Mouse (Mus musculus): ENCODE measurements around the gene Ddo. TPM values are rescaled to one million over a fixed set of nuclear protein-coding genes. Genes with fewer than 3 reads are reported as not detected.
A peak's percentile ranks its signal among the peaks of the same experiment; 100 is the strongest.

Gene Ddo
- polyA plus RNA-seq, 1 experiment from 2014 or later: 10.6 TPM

GRCm38 (mm10) chr10:40665270-40665669, 35.5 kb downstream of the Ddo start:
- H3K4me1 ChIP-seq (replicated peaks): no peaks in the 10 kb centered on the region
- H3K4me3 ChIP-seq: no peak overlapping the region
- H3K27me3 ChIP-seq (replicated peaks): no peaks in the 10 kb centered on the region
- H3K36me3 ChIP-seq: no peaks in the 10 kb centered on the region
- no peak overlapping the region for H3K4me2 ChIP-seq
- no peak overlapping the region for H3K27ac ChIP-seq (ENCODE audit: poor library complexity, severe bottlenecking)
- ATAC-seq (ENCODE audit: insufficient number of reproducible peaks, low FRiP score): no peak
- no peak overlapping the region for H3K9ac ChIP-seq
- peaks cover 5% of the 10 kb centered on the region for H3K9me3 ChIP-seq (replicated peaks)
- WGBS: 75% methylated on average over 3 of the region's 3 CpGs

DNA sequence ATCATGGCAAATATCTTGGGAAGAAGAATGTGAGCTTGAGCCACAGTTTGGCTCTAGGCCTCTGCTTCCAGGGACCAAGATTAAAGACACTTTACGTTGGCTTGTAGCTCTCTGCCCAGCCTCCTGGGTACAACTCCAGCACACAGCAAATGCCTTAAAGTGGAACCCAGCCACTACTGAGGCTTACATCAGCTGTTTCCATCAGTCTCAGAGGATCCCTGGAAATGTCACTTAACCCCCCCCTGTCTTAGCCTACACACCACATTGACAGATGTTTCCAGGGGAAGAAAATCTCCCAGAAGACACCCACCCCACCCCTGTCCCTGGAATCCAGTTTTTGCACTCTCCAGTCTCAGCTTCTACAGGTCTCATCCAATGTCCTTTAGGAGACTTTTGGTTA, 37.1 kb downstream of the Ddo start:
- no peak overlapping the region for H3K9ac ChIP-seq
- WGBS: 77% methylated on average over 1 of the region's 1 CpGs
- H3K4me3 ChIP-seq: no peak overlapping the region
- H3K27me3 ChIP-seq (replicated peaks): no peaks in the 10 kb centered on the region
- peaks cover 8% of the 10 kb centered on the region for H3K9me3 ChIP-seq (replicated peaks)
- ATAC-seq (ENCODE audit: insufficient number of reproducible peaks, low FRiP score): no peak
- no peak overlapping the region for H3K27ac ChIP-seq (ENCODE audit: poor library complexity, severe bottlenecking)
- H3K4me2 ChIP-seq: no peak overlapping the region
- H3K36me3 ChIP-seq: no peaks in the 10 kb centered on the region
- no peaks in the 10 kb centered on the region for H3K4me1 ChIP-seq (replicated peaks)

DNA sequence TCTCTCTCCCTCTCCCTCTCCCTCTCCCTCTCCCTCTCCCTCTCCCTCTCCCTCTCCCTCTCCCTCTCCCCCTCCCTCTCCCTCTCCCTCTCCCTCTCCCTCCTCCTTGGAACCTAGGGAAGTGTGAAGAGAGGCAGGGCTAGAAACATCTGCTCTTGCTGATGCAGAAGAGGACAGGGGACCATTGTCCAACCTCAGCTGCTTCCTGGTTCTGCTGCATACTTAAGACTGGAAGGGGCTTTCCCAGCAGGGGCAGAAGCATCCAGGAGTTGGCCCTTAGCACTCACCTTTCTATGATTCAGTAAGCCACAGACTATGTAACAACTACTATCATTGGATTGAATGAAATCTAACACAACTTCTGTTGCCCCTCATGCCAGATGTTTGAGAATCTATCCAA, 38.8 kb downstream of the Ddo start:
- no peak for ATAC-seq (ENCODE audit: insufficient number of reproducible peaks, low FRiP score)
- Histone ChIP-seq H3K27ac (ENCODE audit: poor library complexity, severe bottlenecking) (no peak overlapping the region), H3K27me3 (replicated peaks) (no peaks in the 10 kb centered on the region), H3K36me3 (no peaks in the 10 kb centered on the region), H3K9me3 (replicated peaks) (peaks cover 8% of the 10 kb centered on the region), H3K4me3 (no peak overlapping the region), H3K9ac (no peak overlapping the region), H3K4me2 (no peak overlapping the region), H3K4me1 (replicated peaks) (no peaks in the 10 kb centered on the region; the same call in 1 of the 2 replicates)

- Histone ChIP-seq H3K36me3 (no peaks in the 10 kb centered on the region), H3K4me1 (replicated peaks) (peaks cover 7% of the 10 kb centered on the region; the same call in 1 of the 2 replicates), H3K27me3 (replicated peaks) (no peaks in the 10 kb centered on the region), H3K27ac (ENCODE audit: poor library complexity, severe bottlenecking) (no peak overlapping the region), H3K9ac (no peak overlapping the region), H3K9me3 (replicated peaks) (0 out of 2 replicates have a peak, but pooled peaks cover 3% of the 10 kb centered on the region), H3K4me3 (no peak overlapping the region), H3K4me2 (no peak overlapping the region)
- 55% methylated on average over 8 of the region's 8 CpGs for WGBS
- ATAC-seq (ENCODE audit: insufficient number of reproducible peaks, low FRiP score): no peak
Measured at GRCm38 (mm10) chr10:40672587-40673296, 42.9 kb downstream of the Ddo start.

DNA sequence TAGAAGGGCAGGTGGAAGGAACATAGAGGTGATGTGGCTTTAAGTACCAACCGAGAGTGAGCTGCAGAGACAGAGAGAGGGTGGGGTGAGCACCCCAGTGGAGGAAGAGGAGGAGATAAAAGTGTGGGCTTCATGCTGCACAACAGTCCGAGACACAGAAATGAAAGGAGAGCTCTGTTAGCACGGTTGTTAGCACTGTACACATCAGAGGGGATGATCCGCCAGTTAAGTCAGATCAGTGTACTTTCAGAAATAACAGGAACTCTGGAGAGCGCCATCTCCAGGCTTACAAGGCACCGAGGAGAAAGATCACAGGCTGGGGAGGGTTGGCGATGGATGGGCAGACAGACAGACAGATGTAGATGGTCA, 43.5 kb downstream of the Ddo start:
- WGBS: 57% methylated on average over 7 of the region's 7 CpGs

DNA sequence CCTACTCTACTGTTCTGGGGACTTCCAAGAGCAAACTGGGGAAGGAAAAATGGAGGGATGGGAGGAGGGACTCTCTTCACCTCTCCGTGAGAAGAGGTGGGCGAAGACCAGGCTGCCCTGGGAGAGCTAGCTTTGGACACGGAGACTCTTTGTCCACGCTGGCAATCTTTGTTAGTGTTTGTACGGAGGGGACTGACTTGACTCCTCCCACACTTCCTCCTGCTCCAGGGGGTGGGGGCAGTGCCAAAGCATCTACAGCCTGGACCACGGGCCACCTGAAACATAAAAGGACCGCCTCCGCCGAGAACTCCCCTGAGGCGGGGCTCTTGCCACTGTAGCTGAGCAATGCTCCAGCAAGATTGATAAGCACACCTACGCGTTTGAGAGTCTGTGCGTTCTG, 44.3 kb downstream of the Ddo start:
- no peaks in the 10 kb centered on the region for H3K36me3 ChIP-seq
- no peaks in the 10 kb centered on the region for H3K27me3 ChIP-seq (replicated peaks)
- peak overlapping the region; percentile 30 for H3K4me3 ChIP-seq
- ATAC-seq (ENCODE audit: insufficient number of reproducible peaks, low FRiP score): no peak; the same call in 1 of the 2 replicates
- WGBS: 8% methylated on average over 13 of the region's 13 CpGs
- H3K27ac ChIP-seq (ENCODE audit: poor library complexity, severe bottlenecking): no peak overlapping the region
- H3K9me3 ChIP-seq (replicated peaks): 0 out of 2 replicates have a peak, but pooled peaks cover 3% of the 10 kb centered on the region
- H3K9ac ChIP-seq: no peak overlapping the region
- H3K4me2 ChIP-seq: peak overlapping the region; percentile 66
- peaks cover 7% of the 10 kb centered on the region; the same call in 1 of the 2 replicates for H3K4me1 ChIP-seq (replicated peaks)

More for the DNA sequence above, 43.5 kb downstream of the Ddo start:
- Histone ChIP-seq H3K4me1 (replicated peaks) (peaks cover 7% of the 10 kb centered on the region; the same call in 1 of the 2 replicates), H3K27ac (ENCODE audit: poor library complexity, severe bottlenecking) (no peak overlapping the region), H3K9me3 (replicated peaks) (0 out of 2 replicates have a peak, but pooled peaks cover 3% of the 10 kb centered on the region), H3K36me3 (no peaks in the 10 kb centered on the region), H3K4me2 (no peak overlapping the region), H3K9ac (no peak overlapping the region), H3K4me3 (no peak overlapping the region), H3K27me3 (replicated peaks) (no peaks in the 10 kb centered on the region)
- no peak for ATAC-seq (ENCODE audit: insufficient number of reproducible peaks, low FRiP score)

DNA sequence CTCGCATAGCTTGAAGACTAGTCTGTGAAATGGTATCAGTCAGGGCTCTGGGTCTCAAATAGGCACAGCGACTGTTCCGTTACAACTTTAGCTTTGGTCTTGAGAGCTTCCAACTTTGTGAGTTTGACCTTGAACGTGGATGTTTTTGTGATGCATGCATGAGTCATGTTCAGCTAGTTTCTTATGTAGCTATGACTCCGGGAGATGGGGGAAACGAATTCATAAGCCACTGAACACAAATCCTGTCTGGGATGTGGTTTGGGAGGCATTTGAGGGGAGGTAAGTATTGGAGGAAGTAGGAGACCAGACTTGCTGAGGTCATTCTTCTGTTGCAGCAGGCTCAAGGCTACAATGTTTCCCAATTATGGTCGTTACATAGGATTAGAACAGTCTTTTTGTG, 46.1 kb downstream of the Ddo start:
- H3K27me3 ChIP-seq (replicated peaks): no peaks in the 10 kb centered on the region
- no peak overlapping the region for H3K4me3 ChIP-seq
- no peak overlapping the region for H3K9ac ChIP-seq
- ATAC-seq (ENCODE audit: insufficient number of reproducible peaks, low FRiP score): no peak
- 0 out of 2 replicates have a peak, but pooled peaks cover 3% of the 10 kb centered on the region for H3K9me3 ChIP-seq (replicated peaks)
- 75% methylated on average over 7 of the region's 7 CpGs for WGBS
- no peak overlapping the region for H3K27ac ChIP-seq (ENCODE audit: poor library complexity, severe bottlenecking)
- no peaks in the 10 kb centered on the region for H3K36me3 ChIP-seq
- H3K4me2 ChIP-seq: no peak overlapping the region
- peaks cover 7% of the 10 kb centered on the region; the same call in 1 of the 2 replicates for H3K4me1 ChIP-seq (replicated peaks)

DNA sequence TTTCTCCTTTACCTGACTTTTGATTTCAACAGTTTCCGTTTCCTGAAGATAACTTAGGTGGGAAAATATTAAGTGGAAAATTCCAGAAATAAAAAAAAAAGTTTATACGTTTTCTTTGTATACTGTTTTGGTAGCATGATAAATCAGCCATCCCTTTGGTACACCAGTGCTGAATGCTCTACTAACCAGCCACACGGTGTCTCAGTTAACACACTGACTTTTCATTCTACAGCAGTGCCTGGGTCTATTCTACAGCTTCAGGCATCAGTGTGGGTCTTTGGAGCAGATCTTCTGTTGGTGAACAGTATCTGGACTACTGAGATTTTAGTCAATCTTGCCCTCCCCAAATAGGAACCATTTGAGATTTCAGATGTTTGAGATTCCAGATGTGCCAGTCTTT, 48.7 kb downstream of the Ddo start:
- H3K4me3 ChIP-seq: no peak overlapping the region
- H3K4me2 ChIP-seq: no peak overlapping the region
- H3K9me3 ChIP-seq (replicated peaks): no peaks in the 10 kb centered on the region
- H3K27ac ChIP-seq (ENCODE audit: poor library complexity, severe bottlenecking): no peak overlapping the region
- no peak overlapping the region for H3K9ac ChIP-seq
- H3K36me3 ChIP-seq: no peaks in the 10 kb centered on the region
- peaks cover 10% of the 10 kb centered on the region for H3K4me1 ChIP-seq (replicated peaks)
- H3K27me3 ChIP-seq (replicated peaks): no peaks in the 10 kb centered on the region
- 59% methylated on average over 3 of the region's 3 CpGs for WGBS
- ATAC-seq (ENCODE audit: insufficient number of reproducible peaks, low FRiP score): no peak

- no peaks in the 10 kb centered on the region for H3K27me3 ChIP-seq (replicated peaks)
- H3K36me3 ChIP-seq: no peaks in the 10 kb centered on the region
- peak overlapping the region; percentile 84 for H3K9ac ChIP-seq
- H3K4me3 ChIP-seq: peak overlapping the region; percentile 61
- WGBS: 23% methylated on average over 8 of the region's 8 CpGs
- no peaks in the 10 kb centered on the region for H3K9me3 ChIP-seq (replicated peaks)
- H3K27ac ChIP-seq (ENCODE audit: poor library complexity, severe bottlenecking): no peak overlapping the region
- peak overlapping the region; percentile 85 for H3K4me2 ChIP-seq
- ATAC-seq (ENCODE audit: insufficient number of reproducible peaks, low FRiP score): no peak
- peaks cover 3% of the 10 kb centered on the region; the same call in 1 of the 2 replicates for H3K4me1 ChIP-seq (replicated peaks)
Measured at GRCm38 (mm10) chr10:40682470-40682869, 52.7 kb downstream of the Ddo start.

- H3K36me3 ChIP-seq: no peaks in the 10 kb centered on the region
- WGBS: under 1% methylated on average over 50 of the region's 50 CpGs
- H3K4me1 ChIP-seq (replicated peaks): peaks cover 3% of the 10 kb centered on the region; the same call in 1 of the 2 replicates
- H3K9me3 ChIP-seq (replicated peaks): no peaks in the 10 kb centered on the region
- H3K27me3 ChIP-seq (replicated peaks): no peaks in the 10 kb centered on the region
- H3K27ac ChIP-seq (ENCODE audit: poor library complexity, severe bottlenecking): peak within 1 kb of the TSS; percentile 56
- H3K4me3 ChIP-seq: peak within 1 kb of the TSS; percentile 61
- peak; percentile 89 for ATAC-seq (ENCODE audit: insufficient number of reproducible peaks, low FRiP score)
- H3K4me2 ChIP-seq: peak within 1 kb of the TSS; percentile 85
- peak within 1 kb of the TSS; percentile 84 for H3K9ac ChIP-seq
Measured at GRCm38 (mm10) chr10:40683092-40683867, 53.5 kb downstream of the Ddo start, which contains the start of gene Mettl24. Gene Mettl24, plus strand, starts transcription at chr10:40683282.

DNA sequence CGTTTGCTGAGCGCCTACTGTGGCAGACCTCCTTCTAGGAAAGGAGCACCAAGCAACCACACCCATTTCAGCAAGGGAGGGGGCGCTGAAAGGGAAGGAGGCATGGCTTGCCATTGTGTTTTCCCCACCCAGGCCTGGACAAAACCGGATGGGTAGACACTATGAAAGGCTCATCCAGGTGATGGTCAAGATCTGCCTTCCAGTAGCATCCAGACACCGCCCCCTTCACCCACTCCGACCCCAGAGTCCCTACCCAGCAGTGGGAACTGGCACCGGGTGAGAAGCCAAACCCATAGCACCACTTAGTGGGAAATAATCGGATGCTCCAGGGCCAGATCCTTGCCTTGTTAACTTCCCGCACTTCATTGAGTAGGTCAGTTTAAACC, 54.0 kb downstream of the Ddo start:
- Histone ChIP-seq H3K9ac (no peak overlapping the region), H3K27ac (ENCODE audit: poor library complexity, severe bottlenecking) (no peak overlapping the region), H3K27me3 (replicated peaks) (no peaks in the 10 kb centered on the region), H3K9me3 (replicated peaks) (no peaks in the 10 kb centered on the region), H3K36me3 (no peaks in the 10 kb centered on the region), H3K4me2 (peak overlapping the region; percentile 85), H3K4me1 (replicated peaks) (peaks cover 3% of the 10 kb centered on the region; the same call in 1 of the 2 replicates), H3K4me3 (peak overlapping the region; percentile 61)
- ATAC-seq (ENCODE audit: insufficient number of reproducible peaks, low FRiP score): no peak
- 54% methylated on average over 9 of the region's 9 CpGs for WGBS

Data from heart, embryonic 12.5 days (tissue).